Mouse (Mus musculus) stomach, postnatal 0 days (tissue): ENCODE results near the gene Efcab7. TPM values are rescaled to one million over a fixed set of nuclear protein-coding genes. Genes with fewer than 3 reads are reported as not detected.
A peak's percentile ranks its signal among the peaks of the same experiment; 100 is the strongest.

Experiments
- ATAC-seq: fragments of 200-750 bp; cut with Nextera tagmentation; 2 replicates; pipeline ENCODE4 v1.8.0; 2017; ENCODE audit not compliant: low FRiP score, low TSS enrichment
- DNase-seq: peaks from one replicate; pipeline ENCODE4 v3.0.0-alpha.2; 2016; ENCODE audit warnings: low spot score
- H3K27ac ChIP-seq: fragments of 300-500 bp; sonication (generic); replicated peaks from 2 replicates; pipeline ENCODE4 v1.5.1; 2014; ENCODE audit warnings: mild to moderate bottlenecking, control low read depth
- H3K27me3 ChIP-seq: fragments of 300-500 bp; sonication (generic); 2 replicates; pipeline ENCODE4 v1.6.1; 2014; ENCODE audit warnings: low read length; ENCODE audit not compliant: control insufficient read depth, insufficient read depth
- H3K36me3 ChIP-seq: fragments of 300-500 bp; sonication (generic); 2 replicates; pipeline ENCODE4 v1.6.1; 2014; ENCODE audit warnings: low read length, mixed read lengths; ENCODE audit not compliant: control insufficient read depth, insufficient read depth
- H3K4me1 ChIP-seq: fragments of 300-500 bp; sonication (generic); replicated peaks from 2 replicates; pipeline ENCODE4 v1.6.1; 2014; ENCODE audit warnings: antibody characterized with exemption; ENCODE audit not compliant: control insufficient read depth, insufficient read depth
- H3K4me2 ChIP-seq: fragments of 300-500 bp; sonication (generic); replicated peaks from 2 replicates; pipeline ENCODE4 v1.6.1; 2014; ENCODE audit warnings: low read depth, mild to moderate bottlenecking, control low read depth, moderate library complexity
- H3K4me3 ChIP-seq: fragments of 300-500 bp; sonication (generic); 2 replicates; pipeline ENCODE4 v1.5.1; 2014; ENCODE audit warnings: low read depth, low read length, control low read depth
- H3K9ac ChIP-seq: fragments of 300-500 bp; sonication (generic); 2 replicates; pipeline ENCODE4 v1.6.1; 2014; ENCODE audit warnings: mild to moderate bottlenecking, low read length, control low read depth, mixed read lengths
- H3K9me3 ChIP-seq: fragments of 300-500 bp; sonication (generic); 2 replicates; pipeline ENCODE4 v1.6.1; 2016; ENCODE audit warnings: low read length; ENCODE audit not compliant: control insufficient read depth
- CTCF ChIP-seq: IDR thresholded peaks from 2 replicates; pipeline ENCODE4 v1.5.1; 2016; ENCODE audit warnings: antibody characterized with exemption, low read depth, mild to moderate bottlenecking, moderate library complexity
- EP300 ChIP-seq: optimal IDR thresholded peaks from 2 replicates; pipeline ENCODE3; 2016; ENCODE audit warnings: antibody characterized with exemption
- WGBS: fragments of 180-500 bp; shearing (Covaris S2); extraction: QIAGEN DNeasy Blood & Tissue Kit; methylation state at CpG from one replicate; pipeline ENCODE4 v1.1.7; 2014; 5-methylcytosine and 5-hydroxymethylcytosine counted together
- polyA plus RNA-seq: library from polyadenylated mRNA; unstranded; fragments of >200 nt; fragmentation: Nextera tagmentation; extraction: Ambion mirVana; gene quantifications from 2 replicates; pipeline ENCODE4 v1.2.1, GENCODE M21; 2015

Gene Efcab7
- polyA plus RNA-seq, 1 experiment from 2014 or later = 9.5 TPM

- no peak for TF ChIP-seq EP300
- peak; percentile 22; the same call in 1 of the 2 replicates for TF ChIP-seq CTCF
- WGBS = 2% methylated on average over 56 of the region's 57 CpGs
- peak; percentile 87 for ATAC-seq
Measured at GRCm38 (mm10) chr4:99929613-99930517, 100.9 kb downstream of the Efcab7 start, which contains the start of gene Itgb3bp. Gene Itgb3bp (minus strand): TSS chr4:99929813.

GRCm38 (mm10) chr4:99930518-99931239 lies 101.7 kb downstream of the Efcab7 start:
- peak overlapping the region; percentile 93 for H3K4me2 ChIP-seq
- TF ChIP-seq CTCF = no peak
- TF ChIP-seq EP300 = no peak
- peak overlapping the region; percentile 56; the same call in 1 of the 2 replicates for H3K27ac ChIP-seq
- no peak for ATAC-seq
- H3K27me3 ChIP-seq = no peaks in the 10 kb centered on the region
- 42% methylated on average over 10 of the region's 10 CpGs for WGBS
- H3K4me1 ChIP-seq = peaks cover 7% of the 10 kb centered on the region
- no peaks in the 10 kb centered on the region for H3K36me3 ChIP-seq
- H3K9ac ChIP-seq = peak overlapping the region; percentile 27; the same call in 1 of the 2 replicates
- DNase-seq = no peak
- no peaks in the 10 kb centered on the region for H3K9me3 ChIP-seq
- peak overlapping the region; percentile 4; the same call in 1 of the 2 replicates for H3K4me3 ChIP-seq

More at GRCm38 (mm10) chr4:99929613-99930517, 100.9 kb downstream of the Efcab7 start, which contains the start of gene Itgb3bp:
- peaks cover 7% of the 10 kb centered on the region for H3K4me1 ChIP-seq
- no peaks in the 10 kb centered on the region for H3K27me3 ChIP-seq
- peak within 1 kb of the TSS; percentile 75 for H3K9ac ChIP-seq
- peak within 1 kb of the TSS; percentile 66 for H3K4me3 ChIP-seq
- H3K4me2 ChIP-seq = peak within 1 kb of the TSS; percentile 93
- no peaks in the 10 kb centered on the region for H3K9me3 ChIP-seq
- H3K36me3 ChIP-seq = no peaks in the 10 kb centered on the region
- peak within 1 kb of the TSS; percentile 88 for H3K27ac ChIP-seq
- peak; percentile 76 for DNase-seq

GRCm38 (mm10) chr4:99931240-99931580 lies 102.2 kb downstream of the Efcab7 start:
- 74% methylated on average over 11 of the region's 11 CpGs for WGBS
- Histone ChIP-seq H3K9me3 (no peaks in the 10 kb centered on the region), H3K4me1 (peaks cover 7% of the 10 kb centered on the region), H3K27me3 (no peaks in the 10 kb centered on the region), H3K4me2 (peak overlapping the region; percentile 93; the same call in 1 of the 2 replicates), H3K9ac (0 out of 2 replicates have a peak overlapping the region, but pooled peaks have one; percentile 27), H3K36me3 (no peaks in the 10 kb centered on the region), H3K27ac (no peak overlapping the region), H3K4me3 (0 out of 2 replicates have a peak overlapping the region, but pooled peaks have one; percentile 4)
- TF ChIP-seq CTCF (no peak), EP300 (no peak)
- ATAC-seq = no peak
- DNase-seq = no peak

- no peaks in the 10 kb centered on the region for H3K36me3 ChIP-seq
- peaks cover 7% of the 10 kb centered on the region for H3K4me1 ChIP-seq
- H3K9ac ChIP-seq = 0 out of 2 replicates have a peak overlapping the region, but pooled peaks have one; percentile 18
- DNase-seq = no peak
- H3K9me3 ChIP-seq = no peaks in the 10 kb centered on the region
- TF ChIP-seq CTCF (no peak), EP300 (no peak)
- H3K4me3 ChIP-seq = no peak overlapping the region
- no peaks in the 10 kb centered on the region for H3K27me3 ChIP-seq
- H3K27ac ChIP-seq = no peak overlapping the region
- no peak overlapping the region for H3K4me2 ChIP-seq
- WGBS = 89% methylated on average over 4 of the region's 4 CpGs
- ATAC-seq = no peak
Measured at GRCm38 (mm10) chr4:99931807-99932206, 102.8 kb downstream of the Efcab7 start.

GRCm38 (mm10) chr4:99934859-99935258 lies 105.9 kb downstream of the Efcab7 start:
- H3K4me1 ChIP-seq = peaks cover 7% of the 10 kb centered on the region
- no peak for TF ChIP-seq CTCF
- TF ChIP-seq EP300 = no peak
- no peak overlapping the region for H3K4me2 ChIP-seq
- WGBS = 89% methylated on average over 7 of the region's 7 CpGs
- no peak overlapping the region for H3K4me3 ChIP-seq
- no peaks in the 10 kb centered on the region for H3K27me3 ChIP-seq
- H3K27ac ChIP-seq = no peak overlapping the region
- H3K36me3 ChIP-seq = no peaks in the 10 kb centered on the region
- DNase-seq = no peak
- H3K9me3 ChIP-seq = no peaks in the 10 kb centered on the region
- H3K9ac ChIP-seq = no peak overlapping the region
- ATAC-seq = no peak
